Mouse (Mus musculus): ENCODE measurements at regions not wholly inside any gene's neighbourhood (a gene's known extent, or its start where the extent isn't known, plus 50 kb on each side); places are given as distances from the start of the nearest gene placed in this dataset.

- TF ChIP-seq CTCF (IDR thresholded peaks at IDR 0.05; ENCODE audit: low read depth, low read length) = no peak
- no peak for TF ChIP-seq EP300 (IDR thresholded peaks at IDR 0.05; ENCODE audit: insufficient read depth, low read depth, low read length)
- no peak for TF ChIP-seq POLR2A (IDR thresholded peaks at IDR 0.05; ENCODE audit: insufficient read depth, low read length)
Measured at GRCm38 (mm10) chr7:70593027-70593426, 226.5 kb upstream of the Nr2f2 start.

Measured in ES-Bruce4 (cell line).